Mouse (Mus musculus) embryonic facial prominence, embryonic 15.5 days (tissue): ENCODE measurements around the gene Slc35a5. TPM values are rescaled to one million over a fixed set of nuclear protein-coding genes. Genes with fewer than 3 reads are reported as not detected.

Experiments used
- ATAC-seq: fragments of 200-750 bp; cut with Nextera tagmentation; 2 replicates; pipeline ENCODE4 v1.8.0; 2017; ENCODE audit warnings: low read depth, moderate TSS enrichment; ENCODE audit not compliant: insufficient number of reproducible peaks, low FRiP score, low TSS enrichment
- H3K27ac ChIP-seq: fragments of 300-500 bp; sonication (generic); replicated peaks from 2 replicates; pipeline ENCODE4 v1.5.1; 2015; ENCODE audit warnings: mild to moderate bottlenecking, inconsistent platforms
- H3K27me3 ChIP-seq: fragments of 300-500 bp; sonication (generic); 2 replicates; pipeline ENCODE4 v1.6.1; 2015; ENCODE audit warnings: inconsistent platforms
- H3K36me3 ChIP-seq: fragments of 300-500 bp; sonication (generic); 2 replicates; pipeline ENCODE4 v1.6.1; 2015; ENCODE audit warnings: mild to moderate bottlenecking, inconsistent platforms
- H3K4me1 ChIP-seq: fragments of 300-500 bp; sonication (generic); 2 replicates; pipeline ENCODE4 v1.6.1; 2015; ENCODE audit warnings: inconsistent platforms
- H3K4me2 ChIP-seq: fragments of 300-500 bp; sonication (generic); replicated peaks from 2 replicates; pipeline ENCODE4 v1.6.1; 2015; ENCODE audit warnings: mild to moderate bottlenecking, inconsistent platforms
- H3K4me3 ChIP-seq: fragments of 300-500 bp; sonication (generic); replicated peaks from 2 replicates; pipeline ENCODE4 v1.5.1; 2015; ENCODE audit warnings: mild to moderate bottlenecking, inconsistent platforms
- H3K9ac ChIP-seq: fragments of 300-500 bp; sonication (generic); 2 replicates; pipeline ENCODE4 v1.6.1; 2015; ENCODE audit warnings: inconsistent platforms
- H3K9me3 ChIP-seq: fragments of 300-500 bp; sonication (generic); replicated peaks from 2 replicates; pipeline ENCODE4 v1.6.1; 2016; ENCODE audit warnings: inconsistent platforms
- WGBS: fragments of 180-500 bp; shearing (Covaris S2); methylation state at CpG from one replicate; pipeline ENCODE4 v1.1.7; 2015; 5-methylcytosine and 5-hydroxymethylcytosine counted together
- polyA plus RNA-seq: library from polyadenylated mRNA; unstranded; fragments of >200 nt; fragmentation: Nextera tagmentation; extraction: Ambion mirVana; gene quantifications from 2 replicates; pipeline ENCODE4 v1.2.1, GENCODE M21; 2015

Gene Slc35a5
- polyA plus RNA-seq, 1 experiment from 2014 or later: 16.8 TPM

DNA sequence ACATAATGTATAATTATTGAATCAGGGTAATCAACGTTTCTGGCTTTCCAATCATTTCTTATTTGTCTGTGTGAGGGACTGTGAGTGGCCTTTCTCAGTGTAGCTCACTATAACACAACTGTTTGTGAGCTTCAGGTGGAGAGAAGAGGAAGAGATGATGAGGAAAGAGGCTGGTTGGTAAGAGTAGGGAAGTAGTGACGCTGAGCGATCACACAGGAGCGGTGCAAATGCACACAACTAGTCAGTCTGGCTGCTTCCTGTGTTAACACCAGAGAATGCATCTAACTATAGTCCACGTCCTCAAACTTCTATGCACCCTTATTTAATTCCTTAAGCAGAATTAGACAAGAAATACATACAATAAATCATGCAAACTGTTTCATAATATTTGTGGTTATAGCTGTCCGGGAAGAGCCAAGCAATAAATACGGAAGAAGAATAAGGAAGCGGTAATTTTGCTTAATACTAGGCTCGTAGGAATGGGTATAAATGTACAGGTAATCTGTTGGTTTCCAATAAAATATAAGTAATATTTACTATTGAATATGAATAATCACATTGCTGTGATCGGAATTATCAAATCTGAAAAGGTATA, 9.9 kb downstream of the Slc35a5 start:
- H3K27me3 ChIP-seq: no peaks in the 10 kb centered on the region

GRCm38 (mm10) chr16:45145119-45145518, 13.4 kb downstream of the Slc35a5 start:
- Histone ChIP-seq H3K4me3 (no peak overlapping the region), H3K4me2 (no peak overlapping the region), H3K27me3 (no peaks in the 10 kb centered on the region), H3K4me1 (no peaks in the 10 kb centered on the region), H3K27ac (no peak overlapping the region), H3K36me3 (peaks cover 68% of the 10 kb centered on the region), H3K9ac (no peak overlapping the region), H3K9me3 (no peaks in the 10 kb centered on the region)
- 92% methylated on average over 6 of the region's 6 CpGs for WGBS
- no peak for ATAC-seq

More for the DNA sequence above, 9.9 kb downstream of the Slc35a5 start:
- H3K27ac ChIP-seq: no peak overlapping the region
- H3K4me1 ChIP-seq: no peaks in the 10 kb centered on the region
- H3K9ac ChIP-seq: no peak overlapping the region
- 93% methylated on average over 10 of the region's 10 CpGs for WGBS
- no peak overlapping the region for H3K4me3 ChIP-seq
- H3K4me2 ChIP-seq: no peak overlapping the region
- ATAC-seq: no peak
- H3K36me3 ChIP-seq: peaks cover 51% of the 10 kb centered on the region
- no peaks in the 10 kb centered on the region for H3K9me3 ChIP-seq

DNA sequence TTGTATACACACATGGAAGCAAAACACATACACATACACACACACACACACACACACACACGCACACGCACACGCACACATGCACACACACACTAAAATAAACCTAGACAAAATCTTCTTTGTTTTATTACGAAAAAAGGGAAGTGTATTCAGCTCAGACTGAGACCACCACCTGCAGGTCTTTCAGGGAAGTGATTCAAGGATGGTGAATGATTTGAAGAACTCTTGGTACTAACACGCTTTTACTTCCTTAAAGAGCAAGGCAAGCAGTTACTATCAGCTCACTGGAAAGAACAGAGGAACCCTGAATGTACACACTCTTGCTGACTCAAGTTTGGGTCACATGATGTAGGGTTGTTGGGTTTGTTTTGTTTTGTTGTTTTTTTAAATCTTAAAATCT, 15.9 kb downstream of the Slc35a5 start:
- H3K9ac ChIP-seq: no peak overlapping the region
- no peaks in the 10 kb centered on the region for H3K27me3 ChIP-seq
- no peak overlapping the region for H3K27ac ChIP-seq
- H3K36me3 ChIP-seq: peaks cover 61% of the 10 kb centered on the region
- WGBS: 92% methylated on average over 5 of the region's 5 CpGs
- H3K9me3 ChIP-seq: no peaks in the 10 kb centered on the region
- no peak overlapping the region for H3K4me2 ChIP-seq
- no peak for ATAC-seq
- no peak overlapping the region for H3K4me3 ChIP-seq
- H3K4me1 ChIP-seq: no peaks in the 10 kb centered on the region

DNA sequence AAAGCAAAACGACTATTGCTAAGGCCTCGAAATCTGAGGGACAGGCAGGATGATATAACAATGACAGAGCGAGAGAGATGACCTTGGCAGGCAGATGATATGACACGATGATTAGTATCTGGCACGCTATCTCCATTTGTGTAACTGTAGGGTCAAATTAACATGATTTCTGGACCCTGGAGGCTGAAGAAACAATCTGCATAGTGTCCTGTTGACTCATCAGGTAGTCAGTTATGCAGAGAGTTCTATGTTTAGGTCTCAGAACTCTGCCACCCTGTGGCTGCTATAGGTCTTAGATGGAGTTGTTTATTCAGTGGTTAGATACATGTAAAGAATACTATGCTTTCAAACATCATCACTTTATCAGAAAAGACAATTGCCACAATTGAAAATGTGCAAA, 16.8 kb downstream of the Slc35a5 start:
- Histone ChIP-seq H3K27ac (no peak overlapping the region), H3K4me1 (no peaks in the 10 kb centered on the region), H3K9me3 (no peaks in the 10 kb centered on the region), H3K4me3 (no peak overlapping the region), H3K27me3 (no peaks in the 10 kb centered on the region), H3K9ac (no peak overlapping the region), H3K36me3 (peaks cover 58% of the 10 kb centered on the region), H3K4me2 (no peak overlapping the region)
- ATAC-seq: no peak
- 92% methylated on average over 5 of the region's 5 CpGs for WGBS

DNA sequence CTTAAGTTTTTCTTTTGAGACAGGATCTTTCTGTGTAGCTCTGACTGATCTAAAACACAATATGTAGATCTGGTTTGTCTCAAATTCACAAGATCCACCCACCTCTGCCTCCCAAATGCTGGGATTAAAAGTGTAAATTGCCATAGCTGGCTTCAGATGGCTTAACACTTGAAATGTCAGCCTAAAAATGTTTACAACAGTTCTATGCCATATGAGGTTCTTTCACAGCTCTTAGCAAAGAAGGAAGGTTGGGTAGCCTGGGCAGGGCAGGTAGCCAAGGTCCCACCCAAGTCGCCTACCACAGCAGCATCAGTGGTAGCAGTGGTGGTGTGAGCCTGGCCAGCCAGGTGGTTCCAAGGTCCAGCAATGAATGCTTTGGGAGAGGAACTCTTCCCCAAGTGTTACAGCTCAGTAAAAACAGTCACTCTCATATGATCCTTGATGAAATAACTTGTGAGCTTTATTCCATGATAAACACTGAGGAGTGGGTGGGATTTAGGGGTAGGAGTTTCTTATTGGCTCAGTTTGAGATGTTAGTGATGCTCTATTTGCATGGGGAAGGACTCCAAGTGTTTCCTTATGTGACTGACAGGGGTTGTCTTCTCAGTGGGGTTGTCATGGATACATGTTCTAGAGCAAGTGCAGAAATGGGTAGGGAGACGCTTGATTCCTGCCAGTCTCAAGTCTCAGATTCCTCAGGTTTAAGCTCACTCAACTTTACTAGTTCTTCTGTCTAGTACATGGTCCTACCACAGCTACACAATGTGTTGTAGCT, 30.4 kb downstream of the Slc35a5 start:
- no peak overlapping the region for H3K4me2 ChIP-seq
- H3K36me3 ChIP-seq: peaks cover 4% of the 10 kb centered on the region; the same call in 1 of the 2 replicates
- WGBS: 78% methylated on average over 2 of the region's 2 CpGs
- H3K9me3 ChIP-seq: no peaks in the 10 kb centered on the region
- ATAC-seq: no peak
- H3K27ac ChIP-seq: no peak overlapping the region
- no peak overlapping the region for H3K9ac ChIP-seq
- no peaks in the 10 kb centered on the region for H3K27me3 ChIP-seq
- no peaks in the 10 kb centered on the region for H3K4me1 ChIP-seq
- H3K4me3 ChIP-seq: no peak overlapping the region

DNA sequence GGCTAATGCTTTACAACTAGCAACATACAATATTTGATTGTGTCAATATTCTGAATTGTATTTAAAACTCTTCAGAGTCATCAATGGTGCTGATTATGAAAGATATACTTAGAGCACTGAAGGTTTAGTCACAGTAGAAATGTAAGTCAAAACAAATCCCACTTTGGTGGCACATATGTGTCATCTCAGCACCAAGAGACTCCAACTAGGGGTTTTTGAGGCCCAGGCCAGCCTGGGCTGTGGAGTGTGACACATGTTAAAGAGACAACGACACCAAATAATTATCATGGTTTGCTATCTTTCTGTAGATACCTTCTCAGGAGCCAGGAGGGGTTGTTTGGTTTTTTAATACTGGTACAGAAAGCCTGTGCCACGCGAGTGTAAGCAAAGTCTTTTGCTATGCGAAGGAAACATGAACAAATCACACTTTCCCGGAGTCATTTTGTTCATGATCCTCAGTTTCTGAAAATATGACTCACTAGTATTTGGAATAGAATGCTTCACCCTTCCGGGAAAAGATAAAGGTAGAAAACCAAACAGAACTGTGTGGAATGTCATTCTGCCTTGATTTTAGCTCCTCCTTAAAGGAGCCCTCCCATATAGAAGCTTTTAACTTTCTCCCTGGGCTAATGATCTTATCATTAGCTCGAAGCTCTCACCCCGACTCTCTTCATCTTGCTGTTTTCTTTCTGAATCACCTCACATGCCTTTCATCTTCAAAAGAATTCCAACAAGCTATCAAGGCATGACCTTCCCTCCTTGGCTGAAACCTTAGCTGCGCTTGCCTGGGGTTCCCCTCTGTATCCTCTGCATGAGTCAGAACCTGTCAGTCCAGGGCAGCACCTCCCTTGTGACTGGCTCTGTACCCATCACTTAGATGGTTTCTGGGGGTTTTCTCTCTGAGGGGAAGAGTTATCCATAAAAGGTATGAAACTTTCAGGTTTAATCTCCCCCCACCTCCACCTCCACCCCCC, 34.0 kb downstream of the Slc35a5 start:
- H3K9me3 ChIP-seq: no peaks in the 10 kb centered on the region
- H3K27ac ChIP-seq: no peak overlapping the region
- H3K4me1 ChIP-seq: no peaks in the 10 kb centered on the region
- H3K27me3 ChIP-seq: no peaks in the 10 kb centered on the region
- peaks cover 4% of the 10 kb centered on the region; the same call in 1 of the 2 replicates for H3K36me3 ChIP-seq
- no peak overlapping the region for H3K9ac ChIP-seq
- no peak for ATAC-seq
- H3K4me3 ChIP-seq: no peak overlapping the region
- WGBS: 58% methylated on average over 9 of the region's 9 CpGs
- H3K4me2 ChIP-seq: no peak overlapping the region

GRCm38 (mm10) chr16:45122571-45122970, 35.9 kb downstream of the Slc35a5 start:
- Histone ChIP-seq H3K9ac (no peak overlapping the region), H3K27ac (no peak overlapping the region), H3K4me3 (no peak overlapping the region), H3K4me2 (no peak overlapping the region), H3K36me3 (peaks cover 4% of the 10 kb centered on the region; the same call in 1 of the 2 replicates), H3K27me3 (no peaks in the 10 kb centered on the region), H3K9me3 (no peaks in the 10 kb centered on the region), H3K4me1 (no peaks in the 10 kb centered on the region)
- no peak for ATAC-seq
- 73% methylated on average over 5 of the region's 5 CpGs for WGBS

DNA sequence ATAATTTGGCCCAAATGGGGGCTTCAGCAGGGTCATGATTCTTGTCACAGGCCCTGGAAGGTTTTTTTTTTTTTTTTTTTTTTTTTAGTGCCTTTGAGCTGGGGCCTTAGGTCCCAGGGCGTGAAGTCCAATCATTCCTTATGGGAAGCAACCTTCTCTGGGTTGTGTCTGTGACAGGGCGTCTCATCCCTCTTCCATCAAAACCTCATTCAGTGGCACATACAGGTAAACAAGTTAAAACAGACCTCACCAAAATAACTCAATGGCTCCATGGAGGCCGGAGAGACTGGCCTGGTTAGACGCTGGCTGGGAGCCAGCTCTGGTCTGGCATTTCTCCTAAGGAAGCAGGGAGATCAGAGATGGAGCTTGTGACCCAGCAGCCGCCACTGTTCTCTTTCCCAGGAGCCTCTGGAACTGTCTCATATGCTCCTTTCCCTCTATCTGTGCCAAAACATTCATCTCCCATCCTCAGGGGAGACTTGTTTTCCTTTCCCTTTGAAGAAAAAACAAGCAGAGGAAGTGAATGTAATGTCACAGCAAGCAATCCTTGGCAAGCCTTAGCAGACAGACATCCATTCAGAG, 37.6 kb downstream of the Slc35a5 start:
- Histone ChIP-seq H3K27ac (no peak overlapping the region), H3K9ac (no peak overlapping the region), H3K4me3 (no peak overlapping the region), H3K4me1 (no peaks in the 10 kb centered on the region), H3K4me2 (no peak overlapping the region), H3K9me3 (no peaks in the 10 kb centered on the region), H3K36me3 (peaks cover 4% of the 10 kb centered on the region; the same call in 1 of the 2 replicates), H3K27me3 (no peaks in the 10 kb centered on the region)
- peak; percentile 29; the same call in 1 of the 2 replicates for ATAC-seq
- WGBS: 49% methylated on average over 5 of the region's 5 CpGs

- H3K4me3 ChIP-seq: no peak overlapping the region
- H3K27me3 ChIP-seq: no peaks in the 10 kb centered on the region
- H3K9ac ChIP-seq: no peak overlapping the region
- no peaks in the 10 kb centered on the region for H3K4me1 ChIP-seq
- H3K36me3 ChIP-seq: peaks cover 4% of the 10 kb centered on the region; the same call in 1 of the 2 replicates
- no peak for ATAC-seq
- no peak overlapping the region for H3K27ac ChIP-seq
- no peaks in the 10 kb centered on the region for H3K9me3 ChIP-seq
- WGBS: 77% methylated on average over 3 of the region's 3 CpGs
- H3K4me2 ChIP-seq: no peak overlapping the region
These were observed 39.7 kb downstream of the Slc35a5 start for GRCm38 (mm10) chr16:45118760-45119159.

DNA sequence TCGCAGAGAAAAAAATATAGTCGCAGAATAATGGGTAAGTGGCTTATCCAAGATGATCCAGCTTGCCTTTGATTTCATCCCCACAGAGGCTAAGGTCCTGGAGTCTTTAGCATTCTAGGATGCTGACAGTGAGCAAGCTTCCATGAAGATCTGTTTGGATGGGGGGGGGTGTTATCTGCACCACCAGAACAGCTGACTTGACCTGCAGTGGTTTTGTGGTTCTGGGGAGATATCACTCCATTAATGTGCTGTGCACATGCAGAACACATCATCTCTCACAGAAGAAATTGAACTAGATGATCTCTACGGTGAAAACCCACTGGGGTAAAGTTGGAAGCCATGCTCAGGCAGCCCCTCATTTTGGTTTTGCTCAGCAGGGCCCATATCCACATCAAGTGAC, 41.3 kb downstream of the Slc35a5 start:
- Histone ChIP-seq H3K36me3 (no peaks in the 10 kb centered on the region), H3K4me3 (no peak overlapping the region), H3K4me2 (no peak overlapping the region), H3K27ac (no peak overlapping the region), H3K4me1 (no peaks in the 10 kb centered on the region), H3K9ac (no peak overlapping the region), H3K27me3 (no peaks in the 10 kb centered on the region), H3K9me3 (no peaks in the 10 kb centered on the region)
- ATAC-seq: no peak
- WGBS: 89% methylated on average over 3 of the region's 3 CpGs

DNA sequence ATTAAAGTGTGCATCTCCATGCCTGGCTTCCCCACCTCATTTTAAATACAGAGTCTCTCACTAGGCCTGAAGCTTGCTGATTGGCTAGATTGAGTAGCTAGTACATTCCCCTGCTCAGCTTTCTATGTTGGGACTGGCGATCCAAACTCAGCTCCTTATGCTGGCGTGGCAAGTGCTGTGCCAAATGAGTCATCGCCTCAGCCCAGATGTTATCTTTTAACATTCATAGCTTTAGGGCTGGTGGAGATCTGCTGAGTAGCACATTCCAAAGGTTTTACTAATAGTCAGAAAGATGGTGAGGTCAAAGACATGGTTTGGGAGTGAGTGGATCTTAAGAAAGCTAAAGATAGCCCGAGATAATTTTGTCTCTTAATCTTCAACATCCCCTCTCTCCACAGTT, 48.0 kb downstream of the Slc35a5 start:
- H3K36me3 ChIP-seq: no peaks in the 10 kb centered on the region
- no peak overlapping the region for H3K27ac ChIP-seq
- WGBS: 17% methylated on average over 4 of the region's 4 CpGs
- H3K27me3 ChIP-seq: no peaks in the 10 kb centered on the region
- no peak overlapping the region for H3K4me2 ChIP-seq
- peak; percentile 65 for ATAC-seq
- H3K9ac ChIP-seq: no peak overlapping the region
- no peaks in the 10 kb centered on the region for H3K9me3 ChIP-seq
- H3K4me3 ChIP-seq: no peak overlapping the region
- H3K4me1 ChIP-seq: 0 out of 2 replicates have a peak, but pooled peaks cover 2% of the 10 kb centered on the region
